Mouse (Mus musculus) adrenal gland, postnatal 4 days (tissue): ENCODE results near the gene Resp18. TPM values are rescaled to one million over a fixed set of nuclear protein-coding genes. Genes with fewer than 3 reads are reported as not detected.

ENCODE experiments used
- DNase-seq, 2 experiments: peaks; one replicate each; pipeline ENCODE4 v3.0.0; 2021 to 2022; ENCODE audit warnings: low spot score in 2 of 2, mixed read lengths in 2 of 2
- total RNA-seq, 2 experiments: library from RNA; stranded (reverse); gene quantifications; 2 replicates each; pipeline ENCODE4 v1.2.3; 2021

Gene Resp18
- total RNA-seq, 2 experiments from 2014 or later: 138 to 152 TPM

- DNase-seq: no peak
Measured at GRCm38 (mm10) chr1:75277195-75278188, 723 bp downstream of the Resp18 start.

- no peak for DNase-seq
Measured at GRCm38 (mm10) chr1:75264091-75264880, 13.9 kb downstream of the Resp18 start, which contains the start of gene Ptprn. Gene Ptprn, minus strand, starts transcription at chr1:75264502.

GRCm38 (mm10) chr1:75262969-75263951 lies 15.0 kb downstream of the Resp18 start:
- no peak for DNase-seq

- DNase-seq: no peak
Measured at GRCm38 (mm10) chr1:75261278-75261677, 16.9 kb downstream of the Resp18 start.

- no peak for DNase-seq
Measured at GRCm38 (mm10) chr1:75255516-75256046, 22.6 kb downstream of the Resp18 start.

- no peak for DNase-seq
Measured at GRCm38 (mm10) chr1:75254625-75255013, 23.6 kb downstream of the Resp18 start.

- DNase-seq: peak in 1 of 2 experiments; percentile 59
Measured at GRCm38 (mm10) chr1:75253849-75254624, 24.2 kb downstream of the Resp18 start.

GRCm38 (mm10) chr1:75253029-75253428 lies 25.2 kb downstream of the Resp18 start:
- no peak for DNase-seq

- DNase-seq: no peak
Measured at GRCm38 (mm10) chr1:75252308-75252707, 25.9 kb downstream of the Resp18 start.

- DNase-seq: peak in 1 of 2 experiments; percentile 53
Measured at GRCm38 (mm10) chr1:75251112-75251970, 26.9 kb downstream of the Resp18 start.

GRCm38 (mm10) chr1:75250498-75250897 lies 27.7 kb downstream of the Resp18 start:
- no peak for DNase-seq

- DNase-seq: no peak
Measured at GRCm38 (mm10) chr1:75248041-75248772, 30.0 kb downstream of the Resp18 start.

- DNase-seq: no peak
Measured at GRCm38 (mm10) chr1:75247071-75247930, 30.9 kb downstream of the Resp18 start.

GRCm38 (mm10) chr1:75244836-75245235 lies 33.4 kb downstream of the Resp18 start:
- DNase-seq: no peak

GRCm38 (mm10) chr1:75244175-75244826 lies 33.9 kb downstream of the Resp18 start:
- no peak for DNase-seq

- DNase-seq: no peak
Measured at GRCm38 (mm10) chr1:75243411-75243810, 34.8 kb downstream of the Resp18 start.
